Mouse (Mus musculus) frontal cortex, postnatal 10 days (tissue): ENCODE measurements at regions not wholly inside any gene's neighbourhood (a gene's known extent, or its start where the extent isn't known, plus 50 kb on each side); places are given as distances from the start of the nearest gene placed in this dataset.

Source experiments
- DNase-seq, 2 experiments: peaks; one replicate each; pipeline ENCODE4 v3.0.0; 2022; ENCODE audit warnings: low spot score in 2 of 2, mixed read lengths in 1 of 2

- no peak for DNase-seq
Measured at GRCm38 (mm10) chr12:32273474-32273873, 65.0 kb upstream of the Pik3cg start.

GRCm38 (mm10) chr12:32279861-32280260 is 71.4 kb upstream of the Pik3cg start:
- DNase-seq = no peak

DNA sequence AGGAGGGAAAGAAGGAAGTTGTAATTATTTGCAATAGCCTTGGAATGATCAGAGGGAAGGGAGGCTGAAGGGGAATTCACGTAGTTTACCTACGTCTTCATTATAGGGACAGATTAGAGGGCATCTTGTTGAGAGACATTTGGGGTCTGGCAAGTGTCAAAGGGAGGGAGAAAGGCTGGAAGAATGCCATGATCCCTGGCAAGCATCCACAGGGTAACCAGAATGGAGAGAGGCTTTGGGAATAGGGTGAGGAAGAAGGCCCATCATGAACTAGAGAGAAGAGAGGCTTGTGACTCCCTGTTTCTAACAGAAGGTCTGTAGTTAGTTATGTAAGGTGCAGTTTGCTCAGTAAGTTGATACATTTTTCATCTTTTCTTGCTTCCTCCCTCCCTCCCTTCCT is 71.8 kb upstream of the Pik3cg start:
- DNase-seq = no peak

DNA sequence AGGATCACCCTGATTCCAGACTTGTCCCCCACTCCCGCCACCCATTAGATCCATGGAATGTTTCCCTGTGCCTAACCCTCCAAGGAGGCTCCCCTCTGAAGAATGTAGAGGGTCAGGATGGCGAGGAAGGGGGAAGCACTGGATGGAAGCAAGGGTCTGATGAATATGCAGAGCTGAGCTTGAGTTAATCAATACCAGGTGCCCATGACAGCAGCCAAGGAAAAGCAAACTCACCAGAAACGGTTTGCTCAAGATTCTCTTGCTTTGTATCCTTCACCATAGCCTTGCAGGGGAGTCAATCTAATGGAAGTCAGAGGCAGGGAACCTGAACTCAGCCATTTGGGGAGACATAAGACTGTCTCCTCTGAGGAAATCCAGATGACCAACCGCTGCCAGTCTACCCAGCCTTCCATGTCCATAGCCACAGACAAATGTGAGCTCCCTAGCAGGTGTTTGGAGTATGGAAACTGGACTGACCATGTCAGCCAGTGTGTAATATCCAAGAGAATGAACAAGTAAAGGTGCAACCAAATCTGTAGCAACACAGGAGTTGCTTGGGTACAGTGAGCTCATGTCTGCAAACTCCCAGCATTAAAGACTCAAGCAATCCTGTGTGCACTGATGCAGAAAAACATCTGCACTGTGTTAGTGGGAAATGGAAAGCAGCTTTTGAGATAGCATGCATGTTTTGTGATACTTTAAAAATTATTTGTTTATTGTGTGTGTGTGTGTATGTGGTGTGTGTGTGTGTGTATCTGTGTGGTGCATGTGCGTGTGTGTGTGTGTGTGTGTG is 74.1 kb upstream of the Pik3cg start:
- no peak for DNase-seq

DNA sequence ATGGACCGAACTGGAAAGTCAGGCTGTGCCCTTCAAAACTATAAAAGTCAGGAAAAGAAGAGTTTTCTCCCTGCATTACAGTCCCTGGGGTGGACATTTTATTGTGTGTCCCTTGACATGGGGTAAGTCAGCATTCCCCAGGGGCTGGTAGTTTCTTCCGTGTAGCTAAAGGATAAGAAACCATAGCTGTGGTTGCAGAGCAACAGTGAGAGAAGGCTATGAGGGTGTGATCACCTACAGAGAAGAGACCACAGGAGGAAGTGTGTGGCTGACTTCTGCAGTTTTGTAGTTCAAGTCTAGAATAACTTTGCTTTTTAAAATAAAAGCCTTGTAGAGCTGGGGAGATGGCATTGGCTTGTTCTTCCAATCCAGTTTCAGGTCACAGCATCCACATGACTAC is 76.6 kb upstream of the Pik3cg start:
- no peak for DNase-seq

- DNase-seq = no peak
Measured at GRCm38 (mm10) chr12:32286652-32287051, 78.2 kb upstream of the Pik3cg start.

DNA sequence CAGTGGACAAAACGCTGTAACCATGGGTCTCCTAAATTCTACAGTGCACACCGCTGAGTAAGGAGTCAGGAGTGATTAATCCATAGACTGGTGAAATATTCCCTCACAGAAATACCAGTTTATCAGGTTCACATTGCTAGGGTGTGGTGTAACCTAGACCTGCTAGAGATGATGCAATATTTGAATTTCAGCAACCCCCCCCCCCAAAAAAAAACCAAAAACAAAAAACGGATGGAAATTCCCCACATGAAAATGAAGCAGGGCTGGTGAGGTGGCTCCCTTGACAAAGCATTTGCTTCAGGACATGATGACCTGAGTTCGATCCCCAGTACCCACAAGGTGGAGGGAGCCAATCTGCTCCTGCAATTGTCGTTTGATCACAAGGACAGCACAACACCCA is 82.7 kb upstream of the Pik3cg start:
- DNase-seq = no peak

- peak; percentile 28 to 58 for DNase-seq
Measured at GRCm38 (mm10) chr12:32291962-32292748, 83.7 kb upstream of the Pik3cg start.

GRCm38 (mm10) chr12:32292749-32293128 is 84.3 kb upstream of the Pik3cg start:
- no peak for DNase-seq

- no peak for DNase-seq
Measured at GRCm38 (mm10) chr12:32297431-32297830, 81.1 kb upstream of the Ccdc71l start.

DNA sequence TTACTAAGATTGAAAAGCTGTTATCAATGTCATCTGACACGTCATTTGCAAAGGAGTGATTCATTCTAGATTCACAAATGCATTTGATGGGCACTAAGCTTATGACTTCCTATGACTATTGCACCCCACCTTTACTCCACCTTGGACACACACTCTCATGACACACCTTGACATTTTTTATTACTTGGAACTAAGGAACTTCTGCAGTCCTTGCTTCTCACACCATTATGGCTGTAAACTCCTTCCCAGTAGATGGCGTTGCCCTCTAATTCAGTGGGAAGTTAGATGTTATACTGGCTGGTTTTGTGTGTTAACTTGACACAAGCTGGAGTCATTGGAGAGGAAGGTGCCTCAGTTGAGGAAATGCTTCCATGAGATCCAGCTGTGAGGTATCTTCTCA is 78.8 kb upstream of the Ccdc71l start:
- DNase-seq = no peak

GRCm38 (mm10) chr12:32305736-32306135 is 72.8 kb upstream of the Ccdc71l start:
- no peak for DNase-seq

GRCm38 (mm10) chr12:32306326-32306725 is 72.2 kb upstream of the Ccdc71l start:
- DNase-seq = no peak

DNA sequence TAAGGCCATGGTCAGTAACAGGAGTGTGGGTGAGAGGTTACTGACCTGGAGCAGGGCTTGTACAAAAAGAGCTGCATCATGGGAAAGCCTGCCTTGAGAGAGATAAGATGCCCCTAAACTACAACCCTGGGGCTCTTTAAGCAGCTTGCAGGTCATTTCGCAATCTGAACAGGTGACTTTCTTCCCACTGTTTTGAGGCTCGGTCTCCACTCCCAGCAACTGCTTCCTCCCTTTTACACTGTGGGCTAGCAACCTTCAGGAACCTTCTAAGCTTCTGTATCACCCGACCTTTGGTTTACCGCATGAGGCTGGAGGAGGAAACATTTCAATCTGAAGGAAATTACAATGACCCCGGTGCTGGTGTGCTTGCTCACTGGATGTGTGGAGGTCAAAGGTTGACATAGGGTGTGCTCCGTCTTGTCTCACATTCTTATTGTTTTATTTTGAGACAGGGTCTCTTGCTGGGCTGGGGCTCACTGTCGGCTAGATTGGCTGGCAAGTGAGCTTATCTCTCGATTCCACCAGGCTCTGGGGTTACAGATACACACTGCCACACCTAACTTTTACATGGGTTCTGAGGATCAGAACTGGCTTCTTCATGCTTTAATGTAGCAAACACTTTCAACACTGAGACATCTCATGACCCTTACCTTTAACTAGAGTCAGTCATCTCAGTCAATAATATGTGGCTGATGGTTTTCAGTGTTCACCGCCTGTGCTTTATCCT is 71.1 kb upstream of the Ccdc71l start:
- DNase-seq = no peak

DNA sequence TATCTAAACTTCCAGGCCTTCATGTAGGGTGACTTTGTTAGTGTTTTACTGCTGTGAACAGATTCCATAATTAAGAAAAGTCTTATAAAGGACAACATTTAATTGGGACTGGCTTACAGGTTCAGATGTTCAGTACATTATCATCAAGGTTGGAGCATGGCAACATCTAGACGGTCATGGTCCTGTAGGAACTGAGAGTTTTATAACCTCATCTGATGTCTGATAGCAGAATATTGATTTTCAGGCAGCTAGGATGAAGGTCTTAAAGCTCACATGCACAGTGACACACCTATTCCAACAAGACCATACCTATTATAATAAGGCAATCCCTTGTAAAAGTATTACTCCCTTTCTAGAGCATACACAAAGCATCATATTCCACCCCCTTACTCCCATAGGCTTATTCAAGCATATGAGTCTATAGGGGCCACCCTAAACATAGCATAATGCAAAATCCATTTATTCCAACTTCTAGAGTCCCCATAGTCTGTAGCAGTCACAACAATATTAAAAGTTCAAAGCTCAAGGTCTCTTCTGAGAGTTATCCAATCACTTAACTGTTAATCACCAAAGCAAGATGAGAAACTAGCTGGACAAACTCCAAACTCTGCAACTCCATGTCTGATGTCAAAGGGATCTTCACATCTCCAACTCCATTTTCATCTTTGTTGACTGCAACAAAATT is 63.3 kb upstream of the Ccdc71l start:
- no peak for DNase-seq
